Mouse (Mus musculus): ENCODE data around the gene Pcbp2. TPM values are rescaled to one million over a fixed set of nuclear protein-coding genes. Genes with fewer than 3 reads are reported as not detected.

Gene Pcbp2
- polyA plus RNA-seq, 1 experiment from 2014 or later: 247 TPM

GRCm38 (mm10) chr15:102519211-102520141 lies 49.1 kb downstream of the Pcbp2 start:
- no peaks in the 10 kb centered on the region for H3K36me3 ChIP-seq (ENCODE audit: control insufficient read depth, insufficient read depth, low read length)
- peak overlapping the region; percentile 69 for H3K4me3 ChIP-seq (ENCODE audit: low read depth, low read length)
- H3K9me3 ChIP-seq (ENCODE audit: control insufficient read depth, low read length): no peaks in the 10 kb centered on the region
- ATAC-seq (replicated peaks; ENCODE audit: low FRiP score): no peak
- H3K9ac ChIP-seq (ENCODE audit: low read length): peak overlapping the region; percentile 80
- DNase-seq (ENCODE audit: low spot score): no peak
- H3K27me3 ChIP-seq (ENCODE audit: control insufficient read depth, insufficient read depth, low read length): no peaks in the 10 kb centered on the region
- 83% methylated on average over 15 of the region's 17 CpGs for WGBS
- peaks cover 11% of the 10 kb centered on the region for H3K4me1 ChIP-seq (replicated peaks; ENCODE audit: control insufficient read depth, insufficient read depth, low read length)
- no peak overlapping the region; the same call in 1 of the 2 replicates for H3K27ac ChIP-seq (ENCODE audit: low read depth, low read length)
- H3K4me2 ChIP-seq (ENCODE audit: low read depth, low read length, severe bottlenecking): peak overlapping the region; percentile 92

GRCm38 (mm10) chr15:102520416-102520815 lies 50.1 kb downstream of the Pcbp2 start:
- Histone ChIP-seq H3K27me3 (ENCODE audit: control insufficient read depth, insufficient read depth, low read length) (no peaks in the 10 kb centered on the region), H3K36me3 (ENCODE audit: control insufficient read depth, insufficient read depth, low read length) (no peaks in the 10 kb centered on the region), H3K9me3 (ENCODE audit: control insufficient read depth, low read length) (no peaks in the 10 kb centered on the region), H3K4me1 (replicated peaks; ENCODE audit: control insufficient read depth, insufficient read depth, low read length) (peaks cover 11% of the 10 kb centered on the region), H3K4me3 (ENCODE audit: low read depth, low read length) (no peak overlapping the region), H3K9ac (ENCODE audit: low read length) (no peak overlapping the region), H3K27ac (ENCODE audit: low read depth, low read length) (no peak overlapping the region), H3K4me2 (ENCODE audit: low read depth, low read length, severe bottlenecking) (no peak overlapping the region)
- 90% methylated on average over 4 of the region's 4 CpGs for WGBS
- ATAC-seq (replicated peaks; ENCODE audit: low FRiP score) (no peak), DNase-seq (ENCODE audit: low spot score) (no peak)

- Histone ChIP-seq H3K4me1 (replicated peaks; ENCODE audit: control insufficient read depth, insufficient read depth, low read length) (peaks cover 6% of the 10 kb centered on the region; the same call in 1 of the 2 replicates), H3K9me3 (ENCODE audit: control insufficient read depth, low read length) (no peaks in the 10 kb centered on the region), H3K27ac (ENCODE audit: low read depth, low read length) (no peak overlapping the region), H3K4me2 (ENCODE audit: low read depth, low read length, severe bottlenecking) (no peak overlapping the region), H3K9ac (ENCODE audit: low read length) (no peak overlapping the region), H3K36me3 (ENCODE audit: control insufficient read depth, insufficient read depth, low read length) (no peaks in the 10 kb centered on the region), H3K4me3 (ENCODE audit: low read depth, low read length) (no peak overlapping the region), H3K27me3 (ENCODE audit: control insufficient read depth, insufficient read depth, low read length) (no peaks in the 10 kb centered on the region)
- ATAC-seq (replicated peaks; ENCODE audit: low FRiP score) (no peak), DNase-seq (ENCODE audit: low spot score) (no peak)
- 80% methylated on average over 4 of the region's 4 CpGs for WGBS
Observed at GRCm38 (mm10) chr15:102521480-102521879, 51.1 kb downstream of the Pcbp2 start.

GRCm38 (mm10) chr15:102524892-102525485 lies 54.6 kb downstream of the Pcbp2 start, which contains the start of gene Npff:
Gene Npff, minus strand, starts transcription at chr15:102524942.
- no peaks in the 10 kb centered on the region for H3K4me1 ChIP-seq (replicated peaks; ENCODE audit: control insufficient read depth, insufficient read depth, low read length)
- no peak within 1 kb of the TSS for H3K4me3 ChIP-seq (ENCODE audit: low read depth, low read length)
- no peaks in the 10 kb centered on the region for H3K27me3 ChIP-seq (ENCODE audit: control insufficient read depth, insufficient read depth, low read length)
- no peak within 1 kb of the TSS for H3K27ac ChIP-seq (ENCODE audit: low read depth, low read length)
- DNase-seq (ENCODE audit: low spot score) (peak; percentile 88), ATAC-seq (replicated peaks; ENCODE audit: low FRiP score) (0 out of 2 replicates have a peak, but pooled peaks have one; percentile 10)
- no peaks in the 10 kb centered on the region; the same call in 1 of the 2 replicates for H3K36me3 ChIP-seq (ENCODE audit: control insufficient read depth, insufficient read depth, low read length)
- 11% methylated on average over 3 of the region's 3 CpGs for WGBS
- no peaks in the 10 kb centered on the region for H3K9me3 ChIP-seq (ENCODE audit: control insufficient read depth, low read length)
- H3K9ac ChIP-seq (ENCODE audit: low read length): no peak within 1 kb of the TSS
- no peak within 1 kb of the TSS for H3K4me2 ChIP-seq (ENCODE audit: low read depth, low read length, severe bottlenecking)

GRCm38 (mm10) chr15:102526111-102527002 lies 56.0 kb downstream of the Pcbp2 start:
- Histone ChIP-seq H3K9ac (ENCODE audit: low read length) (no peak overlapping the region), H3K4me3 (ENCODE audit: low read depth, low read length) (no peak overlapping the region), H3K27me3 (ENCODE audit: control insufficient read depth, insufficient read depth, low read length) (no peaks in the 10 kb centered on the region), H3K9me3 (ENCODE audit: control insufficient read depth, low read length) (no peaks in the 10 kb centered on the region), H3K4me2 (ENCODE audit: low read depth, low read length, severe bottlenecking) (no peak overlapping the region), H3K36me3 (ENCODE audit: control insufficient read depth, insufficient read depth, low read length) (no peaks in the 10 kb centered on the region; the same call in 1 of the 2 replicates), H3K4me1 (replicated peaks; ENCODE audit: control insufficient read depth, insufficient read depth, low read length) (no peaks in the 10 kb centered on the region), H3K27ac (ENCODE audit: low read depth, low read length) (no peak overlapping the region)
- no peak for ATAC-seq (replicated peaks; ENCODE audit: low FRiP score)
- DNase-seq (ENCODE audit: low spot score): no peak
- WGBS: 88% methylated on average over 6 of the region's 6 CpGs

GRCm38 (mm10) chr15:102527936-102528335 lies 57.6 kb downstream of the Pcbp2 start:
- Histone ChIP-seq H3K4me1 (replicated peaks; ENCODE audit: control insufficient read depth, insufficient read depth, low read length) (no peaks in the 10 kb centered on the region), H3K4me2 (ENCODE audit: low read depth, low read length, severe bottlenecking) (no peak overlapping the region), H3K4me3 (ENCODE audit: low read depth, low read length) (no peak overlapping the region), H3K27ac (ENCODE audit: low read depth, low read length) (no peak overlapping the region), H3K27me3 (ENCODE audit: control insufficient read depth, insufficient read depth, low read length) (no peaks in the 10 kb centered on the region), H3K36me3 (ENCODE audit: control insufficient read depth, insufficient read depth, low read length) (no peaks in the 10 kb centered on the region; the same call in 1 of the 2 replicates), H3K9me3 (ENCODE audit: control insufficient read depth, low read length) (no peaks in the 10 kb centered on the region), H3K9ac (ENCODE audit: low read length) (no peak overlapping the region)
- WGBS: 79% methylated on average over 3 of the region's 3 CpGs
- ATAC-seq (replicated peaks; ENCODE audit: low FRiP score): no peak
- DNase-seq (ENCODE audit: low spot score): no peak

GRCm38 (mm10) chr15:102528396-102528795 lies 58.1 kb downstream of the Pcbp2 start:
- WGBS: 100% methylated on average over 1 of the region's 1 CpGs
- ATAC-seq (replicated peaks; ENCODE audit: low FRiP score) (no peak), DNase-seq (ENCODE audit: low spot score) (no peak)
- H3K36me3 ChIP-seq (ENCODE audit: control insufficient read depth, insufficient read depth, low read length): no peaks in the 10 kb centered on the region; the same call in 1 of the 2 replicates
- H3K4me1 ChIP-seq (replicated peaks; ENCODE audit: control insufficient read depth, insufficient read depth, low read length): no peaks in the 10 kb centered on the region
- H3K4me2 ChIP-seq (ENCODE audit: low read depth, low read length, severe bottlenecking): no peak overlapping the region
- H3K4me3 ChIP-seq (ENCODE audit: low read depth, low read length): no peak overlapping the region
- no peak overlapping the region for H3K27ac ChIP-seq (ENCODE audit: low read depth, low read length)
- H3K9ac ChIP-seq (ENCODE audit: low read length): no peak overlapping the region
- no peaks in the 10 kb centered on the region for H3K27me3 ChIP-seq (ENCODE audit: control insufficient read depth, insufficient read depth, low read length)
- H3K9me3 ChIP-seq (ENCODE audit: control insufficient read depth, low read length): no peaks in the 10 kb centered on the region

GRCm38 (mm10) chr15:102530566-102530965 lies 60.2 kb downstream of the Pcbp2 start:
- no peak for DNase-seq (ENCODE audit: low spot score)
- H3K4me2 ChIP-seq (ENCODE audit: low read depth, low read length, severe bottlenecking): no peak overlapping the region
- no peak for ATAC-seq (replicated peaks; ENCODE audit: low FRiP score)
- H3K9me3 ChIP-seq (ENCODE audit: control insufficient read depth, low read length): no peaks in the 10 kb centered on the region
- H3K36me3 ChIP-seq (ENCODE audit: control insufficient read depth, insufficient read depth, low read length): no peaks in the 10 kb centered on the region; the same call in 1 of the 2 replicates
- H3K27me3 ChIP-seq (ENCODE audit: control insufficient read depth, insufficient read depth, low read length): no peaks in the 10 kb centered on the region
- H3K9ac ChIP-seq (ENCODE audit: low read length): no peak overlapping the region
- WGBS: 91% methylated on average over 4 of the region's 4 CpGs
- H3K4me3 ChIP-seq (ENCODE audit: low read depth, low read length): no peak overlapping the region
- H3K4me1 ChIP-seq (replicated peaks; ENCODE audit: control insufficient read depth, insufficient read depth, low read length): no peaks in the 10 kb centered on the region
- H3K27ac ChIP-seq (ENCODE audit: low read depth, low read length): no peak overlapping the region
